Mouse (Mus musculus) liver, embryonic 14.5 days (tissue): Measurements from ENCODE around the gene Rtp3. TPM values are rescaled to one million over a fixed set of nuclear protein-coding genes. Genes with fewer than 3 reads are reported as not detected.

Source experiments
- ATAC-seq: fragments of 200-750 bp; cut with Nextera tagmentation; 2 replicates; pipeline ENCODE4 v1.8.0; 2017; ENCODE audit warnings: moderate number of reproducible peaks, mild to moderate bottlenecking, moderate library complexity; ENCODE audit not compliant: insufficient read depth
- DNase-seq, 3 experiments: peaks; one replicate each; pipeline ENCODE4 v3.0.0-alpha.2; 2012 to 2013; ENCODE audit warnings: low read depth in 3 of 3, low spot score in 3 of 3
- H3K27ac ChIP-seq: fragments of 300-500 bp; sonication (generic); 2 replicates; pipeline ENCODE4 v1.5.1; 2014; ENCODE audit warnings: moderate library complexity, mild to moderate bottlenecking, control low read depth, inconsistent platforms
- H3K27me3 ChIP-seq: fragments of 300-500 bp; sonication (generic); 2 replicates; pipeline ENCODE4 v1.6.1; 2014; ENCODE audit warnings: mild to moderate bottlenecking, low read length, moderate library complexity; ENCODE audit not compliant: control insufficient read depth, insufficient read depth
- H3K36me3 ChIP-seq: fragments of 300-500 bp; sonication (generic); replicated peaks from 2 replicates; pipeline ENCODE4 v1.6.1; 2014; ENCODE audit warnings: low read depth; ENCODE audit not compliant: control insufficient read depth, insufficient read depth
- H3K4me1 ChIP-seq, 2 experiments: fragments of 200-500 bp in 1 of 2; fragments of 300-500 bp in 1 of 2; sonication (generic) in 1 of 2; replicated peaks; 2 replicates each; pipeline ENCODE4 v1.6.1; 2012 to 2014; ENCODE audit warnings: antibody characterized with exemption in 1 of 2, inconsistent platforms in 1 of 2, low read length in 1 of 2; ENCODE audit not compliant: control insufficient read depth in 2 of 2, insufficient read depth in 2 of 2
- H3K4me2 ChIP-seq: fragments of 300-500 bp; sonication (generic); 2 replicates; pipeline ENCODE4 v1.6.1; 2014; ENCODE audit warnings: low read depth, mild to moderate bottlenecking, control low read depth, moderate library complexity
- H3K4me3 ChIP-seq, 2 experiments: fragments of 200-500 bp in 1 of 2; fragments of 300-500 bp in 1 of 2; sonication (generic) in 1 of 2; 2 replicates each; pipeline ENCODE4 v1.5.1; 2012 to 2014; ENCODE audit warnings: low read depth in 2 of 2, low read length in 2 of 2, mild to moderate bottlenecking in 2 of 2, control low read depth in 1 of 2, inconsistent platforms in 1 of 2, moderate library complexity in 1 of 2; ENCODE audit not compliant: insufficient read depth in 1 of 2
- H3K9ac ChIP-seq: fragments of 300-500 bp; sonication (generic); replicated peaks from 2 replicates; pipeline ENCODE4 v1.6.1; 2014; ENCODE audit warnings: mild to moderate bottlenecking, control low read depth, moderate library complexity
- H3K9me3 ChIP-seq: fragments of 300-500 bp; sonication (generic); 2 replicates; pipeline ENCODE4 v1.6.1; 2016; ENCODE audit warnings: low read length, mixed read lengths; ENCODE audit not compliant: control insufficient read depth
- CTCF ChIP-seq: IDR thresholded peaks from 2 replicates; pipeline ENCODE4 v1.5.1; 2016; ENCODE audit warnings: antibody characterized with exemption, low read depth, control low read depth
- EP300 ChIP-seq: IDR thresholded peaks from 2 replicates; pipeline ENCODE4 v1.6.1; 2016; ENCODE audit warnings: antibody characterized with exemption, low read depth
- WGBS: fragments of 180-500 bp; shearing (Covaris S2); extraction: QIAGEN DNeasy Blood & Tissue Kit; methylation state at CpG from one replicate; pipeline ENCODE4 v1.1.7; 2014; ENCODE audit not compliant: insufficient replicate concordance; 5-methylcytosine and 5-hydroxymethylcytosine counted together
- polyA plus RNA-seq, 2 experiments: library from polyadenylated mRNA; depleted of rRNA in 1 of 2; stranded (reverse) in 1 of 2; unstranded in 1 of 2; fragments of >200 nt; fragmentation: Nextera tagmentation in 1 of 2; extraction: Ambion mirVana in 1 of 2; gene quantifications; 2 replicates each; pipeline versions ENCODE4 v1.2.1 to v1.2.3; 2012 to 2014

The Rtp3 gene
- polyA plus RNA-seq, 2 experiments = 15.6 to 26.0 TPM

DNA sequence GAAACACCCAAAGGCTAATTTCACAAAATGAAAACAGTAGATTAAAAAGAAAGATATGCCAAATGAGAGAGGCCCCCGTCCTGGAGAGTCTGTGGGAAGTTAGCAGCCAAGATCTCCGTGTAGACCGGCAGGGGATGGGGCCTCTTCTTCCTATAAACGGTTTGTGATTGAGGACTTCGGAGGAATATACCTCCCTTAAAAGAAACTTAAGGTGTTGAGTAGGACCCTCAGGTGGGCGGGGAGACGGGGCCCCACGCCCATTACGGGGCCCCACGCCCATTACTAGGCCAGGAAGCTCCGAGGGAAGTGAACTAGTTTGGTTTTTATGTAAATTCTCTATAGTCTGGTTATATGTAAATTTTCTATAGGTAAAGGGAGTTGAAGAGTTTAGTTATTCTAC is 44.5 kb downstream of the Rtp3 start, which contains the start of gene Tdgf1:
Gene Tdgf1 (minus strand): TSS at position 233 of the 400 bp plus-strand sequence.
- 11% methylated on average over 11 of the region's 11 CpGs for WGBS
- H3K36me3 ChIP-seq = no peaks in the 10 kb centered on the region
- no peak within 1 kb of the TSS for H3K27ac ChIP-seq
- no peak within 1 kb of the TSS for H3K9ac ChIP-seq
- no peak for TF ChIP-seq EP300
- TF ChIP-seq CTCF = no peak
- H3K9me3 ChIP-seq = no peaks in the 10 kb centered on the region
- H3K4me3 ChIP-seq = no peak within 1 kb of the TSS
- H3K27me3 ChIP-seq = peaks cover 25% of the 10 kb centered on the region
- no peak within 1 kb of the TSS for H3K4me2 ChIP-seq
- no peak for DNase-seq
- ATAC-seq = no peak
- H3K4me1 ChIP-seq = peaks cover 0 to 8% of the 10 kb centered on the region in 2 experiments; a peak in 2 of 4 replicates

DNA sequence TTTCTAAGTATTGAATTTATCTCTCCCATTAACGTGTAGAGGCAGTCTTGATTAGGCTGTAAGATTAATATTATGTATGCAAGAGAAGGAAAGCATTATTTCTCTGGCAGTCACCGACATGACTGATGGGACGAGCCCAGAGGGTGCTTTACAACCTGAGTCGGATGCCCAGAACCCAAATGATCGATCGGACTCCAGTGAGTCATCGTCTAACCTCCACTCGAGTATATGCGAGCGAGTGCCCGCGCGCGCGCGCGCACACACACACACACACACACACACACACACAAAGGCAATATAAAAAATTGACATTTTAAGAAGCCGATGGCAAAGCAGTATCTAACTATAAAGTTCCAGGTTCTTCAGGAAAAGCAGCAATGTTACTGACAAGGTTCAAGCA is 45.0 kb downstream of the Rtp3 start:
- Histone ChIP-seq H3K27ac (no peak overlapping the region), H3K4me1 (peaks cover 0 to 8% of the 10 kb centered on the region in 2 experiments; a peak in 2 of 4 replicates), H3K4me2 (no peak overlapping the region), H3K36me3 (no peaks in the 10 kb centered on the region), H3K9ac (no peak overlapping the region), H3K9me3 (no peaks in the 10 kb centered on the region), H3K27me3 (peaks cover 25% of the 10 kb centered on the region), H3K4me3 (no peak overlapping the region)
- WGBS = 20% methylated on average over 18 of the region's 18 CpGs
- DNase-seq (no peak), ATAC-seq (no peak)
- no peak for TF ChIP-seq CTCF
- TF ChIP-seq EP300 = no peak

DNA sequence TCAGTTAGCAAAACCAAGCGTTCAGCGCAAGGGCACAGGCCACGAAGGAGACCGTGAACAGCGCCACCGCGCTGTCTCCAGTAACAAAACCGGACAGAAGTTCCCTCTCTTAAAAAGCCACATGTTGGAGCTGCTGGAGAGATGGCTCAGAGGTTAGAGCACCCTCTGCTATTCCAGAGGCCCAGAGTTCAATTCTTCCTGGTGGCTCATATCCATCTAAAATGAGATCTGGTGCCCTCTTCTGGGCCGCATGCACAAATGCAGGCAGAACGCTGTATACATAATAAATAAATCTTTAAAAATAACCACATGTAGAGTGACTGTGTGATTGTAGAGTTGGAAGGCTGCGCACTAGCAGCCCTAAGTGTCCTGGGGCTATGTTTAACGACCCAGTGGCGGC is 46.1 kb downstream of the Rtp3 start:
- 32% methylated on average over 13 of the region's 13 CpGs for WGBS
- Histone ChIP-seq H3K4me2 (no peak overlapping the region), H3K27ac (no peak overlapping the region), H3K9me3 (no peaks in the 10 kb centered on the region), H3K27me3 (peaks cover 25% of the 10 kb centered on the region), H3K36me3 (no peaks in the 10 kb centered on the region), H3K4me1 (peaks cover 0 to 8% of the 10 kb centered on the region in 2 experiments; a peak in 2 of 4 replicates), H3K9ac (no peak overlapping the region), H3K4me3 (no peak overlapping the region)
- TF ChIP-seq EP300 = no peak
- peak; percentile 41 for TF ChIP-seq CTCF
- DNase-seq (no peak), ATAC-seq (no peak)

DNA sequence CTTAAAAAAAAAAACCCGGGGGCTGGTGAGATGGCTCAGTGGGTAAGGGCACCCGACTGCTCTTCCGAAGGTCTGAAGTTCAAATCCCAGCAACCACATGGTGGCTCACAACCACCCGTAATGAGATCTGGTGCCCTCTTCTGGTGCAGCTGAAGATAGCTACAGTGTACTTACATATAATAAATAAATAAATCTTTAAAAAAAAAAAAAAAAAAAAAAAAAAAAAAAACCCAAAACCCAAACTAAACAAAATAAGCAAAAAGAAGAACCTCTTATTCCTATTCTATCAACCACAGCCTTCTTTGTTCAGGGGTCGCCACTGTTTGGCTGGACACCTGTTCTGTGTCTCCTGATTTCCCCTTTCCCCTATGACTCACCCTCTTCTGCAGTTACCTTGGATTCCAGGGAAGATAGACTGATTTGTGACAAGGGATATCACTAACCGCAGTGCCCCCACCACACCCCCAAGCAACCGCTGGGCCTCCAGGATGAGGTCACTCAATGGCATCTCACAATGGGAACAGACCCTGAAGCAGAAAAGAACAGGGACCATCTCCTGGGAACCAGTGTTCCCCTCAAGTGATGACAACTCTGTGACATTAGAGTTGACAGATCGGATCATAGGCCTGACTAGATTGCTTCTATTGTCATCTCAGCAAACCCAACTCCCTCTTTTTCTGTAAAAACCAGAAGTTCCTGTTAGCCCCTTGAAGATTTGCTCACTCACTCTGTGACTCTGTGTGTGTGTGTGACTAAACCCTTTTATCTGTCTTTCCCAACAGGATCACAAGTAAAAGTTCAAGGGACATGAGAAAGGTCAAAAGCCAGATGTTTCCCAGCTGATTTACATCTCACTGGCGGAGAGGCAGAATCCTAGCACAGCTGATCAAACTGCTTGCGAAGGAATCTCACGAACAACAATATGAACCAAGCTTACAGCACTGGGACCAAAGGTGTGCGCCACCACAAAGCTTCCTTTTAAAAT is 52.6 kb downstream of the Rtp3 start:
- Histone ChIP-seq H3K4me3 (no peak overlapping the region), H3K27ac (no peak overlapping the region), H3K9me3 (no peaks in the 10 kb centered on the region), H3K4me1 (no peaks in the 10 kb centered on the region), H3K27me3 (no peaks in the 10 kb centered on the region), H3K4me2 (no peak overlapping the region), H3K9ac (no peak overlapping the region), H3K36me3 (no peaks in the 10 kb centered on the region)
- no peak for DNase-seq
- 48% methylated on average over 12 of the region's 12 CpGs for WGBS
- ATAC-seq = no peak
- 0 out of 2 replicates have a peak, but pooled peaks have one; percentile 12 for TF ChIP-seq CTCF
- TF ChIP-seq EP300 = no peak

DNA sequence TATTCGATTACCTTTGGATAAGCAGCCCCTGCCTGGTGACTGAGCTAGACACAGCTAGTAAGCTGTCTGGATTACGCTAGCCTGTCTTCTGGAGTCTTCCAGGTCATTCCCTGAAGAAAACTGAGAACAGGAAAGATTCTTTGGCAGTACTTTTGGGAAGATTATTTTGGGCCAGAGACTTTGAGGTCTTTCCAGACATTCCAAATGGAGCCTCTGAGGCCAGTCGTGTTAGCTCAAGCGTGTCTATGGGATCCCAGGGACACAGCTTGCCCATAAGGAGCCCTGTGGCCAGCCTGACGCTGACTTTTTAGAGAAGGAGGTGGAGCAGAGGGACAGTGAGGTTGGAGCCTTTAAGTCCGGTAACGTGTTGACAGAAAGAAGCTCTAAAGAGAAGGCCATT is 54.4 kb downstream of the Rtp3 start:
- no peaks in the 10 kb centered on the region for H3K9me3 ChIP-seq
- H3K36me3 ChIP-seq = no peaks in the 10 kb centered on the region
- ATAC-seq (no peak), DNase-seq (no peak)
- WGBS = 71% methylated on average over 7 of the region's 7 CpGs
- no peak overlapping the region for H3K4me2 ChIP-seq
- no peak overlapping the region for H3K27ac ChIP-seq
- H3K4me3 ChIP-seq = no peak overlapping the region
- TF ChIP-seq CTCF (no peak), EP300 (no peak)
- H3K27me3 ChIP-seq = no peaks in the 10 kb centered on the region
- H3K4me1 ChIP-seq = no peaks in the 10 kb centered on the region
- no peak overlapping the region for H3K9ac ChIP-seq

Other genes with a start within 250 kb of the Rtp3 start
- 0.10 TPM in 1 of 2 replicates, not detected in the other for gene Myl3, start 248.7 kb downstream of the Rtp3 start, polyA plus RNA-seq (2012; rRNA removed)
- gene Myl3, start 248.7 kb downstream of the Rtp3 start, polyA plus RNA-seq (2014; fragmentation: Nextera tagmentation; extraction: Ambion mirVana) = 0.18 TPM in 1 of 2 replicates, not detected in the other
- gene Pth1r, start 243.4 kb downstream of the Rtp3 start, polyA plus RNA-seq (2012; rRNA removed) = 3.4 and 3.8 TPM in 2 replicates
- gene Pth1r, start 243.4 kb downstream of the Rtp3 start, polyA plus RNA-seq (2014; fragmentation: Nextera tagmentation; extraction: Ambion mirVana) = 2.0 and 2.4 TPM in 2 replicates
- 0.02 TPM in 1 of 2 replicates, not detected in the other for gene Prss42, start 192.4 kb downstream of the Rtp3 start, polyA plus RNA-seq (2012; rRNA removed)
- gene Prss42, start 192.4 kb downstream of the Rtp3 start, polyA plus RNA-seq (2014; fragmentation: Nextera tagmentation; extraction: Ambion mirVana) = not detected in 2 replicates
- gene Prss44, start 176.6 kb downstream of the Rtp3 start, polyA plus RNA-seq (2012; rRNA removed) = not detected in 2 replicates
- not detected in 2 replicates for gene Prss44, start 176.6 kb downstream of the Rtp3 start, polyA plus RNA-seq (2014; fragmentation: Nextera tagmentation; extraction: Ambion mirVana)
- not detected in 2 replicates for gene Prss43, start 163.9 kb downstream of the Rtp3 start, polyA plus RNA-seq (2012; rRNA removed)
- not detected in 2 replicates for gene Prss43, start 163.9 kb downstream of the Rtp3 start, polyA plus RNA-seq (2014; fragmentation: Nextera tagmentation; extraction: Ambion mirVana)
- not detected in 2 replicates for gene Prss45, start 156.0 kb downstream of the Rtp3 start, polyA plus RNA-seq (2012; rRNA removed)
- not detected in 2 replicates for gene Prss45, start 156.0 kb downstream of the Rtp3 start, polyA plus RNA-seq (2014; fragmentation: Nextera tagmentation; extraction: Ambion mirVana)
- gene Prss46, start 146.1 kb downstream of the Rtp3 start, polyA plus RNA-seq (2012; rRNA removed) = not detected in 2 replicates
- gene Prss46, start 146.1 kb downstream of the Rtp3 start, polyA plus RNA-seq (2014; fragmentation: Nextera tagmentation; extraction: Ambion mirVana) = not detected in 2 replicates
- 7.4 and 7.9 TPM in 2 replicates for gene Prss50, start 132.6 kb downstream of the Rtp3 start, polyA plus RNA-seq (2012; rRNA removed)
- gene Prss50, start 132.6 kb downstream of the Rtp3 start, polyA plus RNA-seq (2014; fragmentation: Nextera tagmentation; extraction: Ambion mirVana) = 14.9 and 19.3 TPM in 2 replicates
- gene Als2cl, start 110.7 kb downstream of the Rtp3 start, polyA plus RNA-seq (2012; rRNA removed) = 2.9 and 3.3 TPM in 2 replicates
- 1.1 and 1.3 TPM in 2 replicates for gene Als2cl, start 110.7 kb downstream of the Rtp3 start, polyA plus RNA-seq (2014; fragmentation: Nextera tagmentation; extraction: Ambion mirVana)
- 0.62 and 0.97 TPM in 2 replicates for gene Tmie, start 110.5 kb downstream of the Rtp3 start, polyA plus RNA-seq (2012; rRNA removed)
- gene Tmie, start 110.5 kb downstream of the Rtp3 start, polyA plus RNA-seq (2014; fragmentation: Nextera tagmentation; extraction: Ambion mirVana) = 0.94 and 1.1 TPM in 2 replicates
- gene Fam240a, start 73.7 kb downstream of the Rtp3 start, polyA plus RNA-seq (2012; rRNA removed) = not detected in 2 replicates
- not detected in 2 replicates for gene Fam240a, start 73.7 kb downstream of the Rtp3 start, polyA plus RNA-seq (2014; fragmentation: Nextera tagmentation; extraction: Ambion mirVana)
- gene Tdgf1, start 44.4 kb downstream of the Rtp3 start, polyA plus RNA-seq (2012; rRNA removed) = not detected in 2 replicates
- gene Tdgf1, start 44.4 kb downstream of the Rtp3 start, polyA plus RNA-seq (2014; fragmentation: Nextera tagmentation; extraction: Ambion mirVana) = not detected in 2 replicates
- gene Lrrc2, start 39.0 kb downstream of the Rtp3 start, polyA plus RNA-seq (2012; rRNA removed) = 0.02 and 0.09 TPM in 2 replicates
- 0.10 and 0.29 TPM in 2 replicates for gene Lrrc2, start 39.0 kb downstream of the Rtp3 start, polyA plus RNA-seq (2014; fragmentation: Nextera tagmentation; extraction: Ambion mirVana)
- gene Ltf, start 28.7 kb upstream of the Rtp3 start, polyA plus RNA-seq (2012; rRNA removed) = 4.9 and 7.4 TPM in 2 replicates
- gene Ltf, start 28.7 kb upstream of the Rtp3 start, polyA plus RNA-seq (2014; fragmentation: Nextera tagmentation; extraction: Ambion mirVana) = 24.5 and 29.8 TPM in 2 replicates
- 7.2 and 8.8 TPM in 2 replicates for gene Ccrl2, start 66.9 kb upstream of the Rtp3 start, polyA plus RNA-seq (2012; rRNA removed)
- gene Ccrl2, start 66.9 kb upstream of the Rtp3 start, polyA plus RNA-seq (2014; fragmentation: Nextera tagmentation; extraction: Ambion mirVana) = 14.3 and 16.6 TPM in 2 replicates
- gene Lrrfip2, start 127.0 kb upstream of the Rtp3 start, polyA plus RNA-seq (2012; rRNA removed) = 6.3 and 13.6 TPM in 2 replicates
- 15.0 and 17.8 TPM in 2 replicates for gene Lrrfip2, start 127.0 kb upstream of the Rtp3 start, polyA plus RNA-seq (2014; fragmentation: Nextera tagmentation; extraction: Ambion mirVana)